Mouse (Mus musculus) hematopoietic stem cell, adult 5-6 weeks (primary cell): Measurements from ENCODE around the gene Zfp683. TPM values are rescaled to one million over a fixed set of nuclear protein-coding genes. Genes with fewer than 3 reads are reported as not detected.

ENCODE experiments used
- ATAC-seq, 2 experiments: fragments of 125-278 bp in 1 of 2; replicated peaks in 1 of 2; 2 replicates each; pipeline ENCODE4 v1.8.0; 2016 to 2017; ENCODE audit warnings: inconsistent platforms in 2 of 2, mild to moderate bottlenecking in 2 of 2, moderate number of reproducible peaks in 2 of 2, low read depth in 1 of 2, moderate TSS enrichment in 1 of 2; ENCODE audit not compliant: low FRiP score in 2 of 2, poor library complexity in 2 of 2, severe bottlenecking in 2 of 2, insufficient read depth in 1 of 2, low TSS enrichment in 1 of 2
- total RNA-seq: library from RNA; stranded (forward); fragments of 172-1452, 232-1000 nt; gene quantifications from 2 replicates; pipeline ENCODE4 v1.2.3, GENCODE M21; 2017

Gene Zfp683
- total RNA-seq, 1 experiment from 2014 or later, result not detected

DNA sequence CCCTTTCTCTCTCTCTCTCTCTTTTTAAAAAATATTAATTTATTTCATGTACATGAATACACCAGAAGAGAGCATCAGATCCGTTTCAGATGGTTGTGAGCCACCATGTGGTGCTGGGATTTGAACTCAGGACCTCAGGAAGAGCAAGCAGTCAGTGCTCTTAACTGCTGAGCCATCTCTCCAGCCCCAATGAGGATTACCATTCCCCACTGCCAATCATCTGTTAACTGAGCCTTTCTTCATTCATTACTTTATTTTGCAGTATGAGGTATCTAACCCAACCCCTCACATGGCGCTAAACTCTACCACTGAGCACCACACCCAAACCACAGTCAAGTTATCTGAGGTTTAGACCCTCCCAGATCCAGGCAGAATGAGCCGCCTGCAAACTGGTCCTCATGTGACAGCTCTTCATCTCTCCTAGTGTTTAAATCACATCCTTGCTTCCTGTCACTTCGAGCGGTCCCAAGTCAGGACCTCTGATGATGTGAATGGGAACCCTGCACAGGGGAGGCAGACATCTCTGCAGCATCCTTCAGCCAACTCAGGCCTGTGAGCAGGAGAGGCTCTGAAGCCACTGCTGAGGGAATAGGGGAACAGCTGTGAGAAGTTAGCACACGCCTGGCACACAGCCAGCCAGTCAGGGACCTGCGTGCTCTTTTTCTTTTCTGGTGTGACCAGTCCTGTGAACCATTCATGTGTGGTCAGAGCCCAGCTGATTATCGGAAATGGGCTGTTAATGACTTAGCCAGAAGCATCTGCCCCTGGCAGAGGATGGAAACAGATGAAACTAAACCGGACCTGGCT, 12.1 kb upstream of the Zfp683 start:
- peak; percentile 71 to 73 for ATAC-seq

DNA sequence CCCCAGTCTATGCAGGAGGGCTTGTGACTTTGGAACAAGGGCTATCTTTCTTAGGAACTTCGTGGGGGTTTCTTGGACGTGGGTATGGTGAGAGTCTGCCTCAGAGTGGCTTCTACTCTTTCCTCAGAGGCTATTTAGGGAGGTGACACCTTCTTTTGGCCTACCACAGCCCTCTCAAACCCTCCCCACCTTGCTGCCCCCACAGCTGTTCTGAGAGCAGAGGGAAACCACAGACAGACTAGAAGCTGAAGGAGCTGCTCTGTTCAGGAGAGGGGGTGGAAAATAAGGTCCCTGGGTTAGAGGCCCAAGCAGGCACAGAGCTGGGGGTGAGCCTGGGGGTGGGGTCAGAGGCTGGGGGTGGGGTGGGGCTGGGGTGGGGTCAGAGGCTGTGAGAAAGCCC, 10.6 kb upstream of the Zfp683 start:
- peak; percentile 59 to 60; a peak in 3 of 4 replicates for ATAC-seq

DNA sequence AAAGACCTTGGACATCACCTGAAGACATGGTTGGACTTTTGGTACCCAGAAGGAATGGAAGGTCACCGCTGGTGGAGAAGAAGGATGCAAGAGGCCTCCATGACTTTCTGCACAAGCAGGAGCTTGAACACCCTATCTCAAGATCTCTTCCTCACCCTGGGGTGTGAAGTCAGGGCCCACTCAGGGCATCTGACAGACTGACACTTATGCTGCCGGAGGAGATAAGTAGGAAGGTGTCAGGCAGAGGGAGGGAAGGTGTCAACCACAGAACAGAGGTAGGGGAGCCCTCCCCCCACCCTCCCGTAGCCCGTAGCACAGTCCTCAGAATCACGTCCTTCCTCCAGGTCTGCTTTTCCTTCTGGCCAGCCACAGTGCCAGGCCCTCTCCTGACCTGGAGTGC, 6.0 kb upstream of the Zfp683 start:
- no peak for ATAC-seq

DNA sequence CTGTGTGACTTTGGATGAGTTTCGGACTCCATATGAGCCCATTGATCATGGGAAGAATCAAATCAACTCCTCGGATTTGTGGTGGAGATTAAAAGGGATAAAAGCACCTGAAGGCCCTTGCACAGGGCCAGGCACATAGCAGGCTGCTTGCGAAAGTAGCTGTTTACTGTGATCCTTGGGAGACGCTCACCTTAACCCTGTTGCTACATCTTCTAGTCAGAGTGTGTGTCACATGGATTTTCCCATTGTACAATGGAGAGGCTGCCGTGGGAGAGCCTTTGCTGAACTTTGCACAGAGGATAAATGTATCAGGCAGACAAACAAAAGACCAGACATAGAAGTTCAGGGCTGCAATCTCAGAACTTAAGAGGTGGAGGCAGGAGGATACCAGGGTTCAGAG, 1.7 kb upstream of the Zfp683 start:
- no peak for ATAC-seq

DNA sequence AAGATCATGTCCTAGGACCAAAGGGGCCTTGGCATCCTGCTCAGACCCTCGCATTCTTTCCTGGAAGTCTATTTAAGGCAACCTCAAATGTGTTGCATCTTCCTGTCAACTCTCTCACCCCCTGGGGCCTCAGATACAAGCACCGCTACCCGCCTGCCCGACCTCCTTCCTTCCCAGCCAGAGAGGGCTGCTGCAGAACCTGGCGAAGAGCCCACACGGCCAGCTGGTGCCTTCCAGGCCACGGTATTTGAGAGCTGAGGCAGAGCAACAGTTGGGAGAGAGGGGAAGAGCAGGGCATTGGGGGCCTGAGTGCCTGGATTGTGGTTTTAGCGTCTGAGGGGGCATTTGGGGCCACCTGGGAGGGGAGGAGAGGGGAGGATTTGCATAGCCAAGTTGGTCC, 1.1 kb upstream of the Zfp683 start:
- peak; percentile 83 to 89 for ATAC-seq

DNA sequence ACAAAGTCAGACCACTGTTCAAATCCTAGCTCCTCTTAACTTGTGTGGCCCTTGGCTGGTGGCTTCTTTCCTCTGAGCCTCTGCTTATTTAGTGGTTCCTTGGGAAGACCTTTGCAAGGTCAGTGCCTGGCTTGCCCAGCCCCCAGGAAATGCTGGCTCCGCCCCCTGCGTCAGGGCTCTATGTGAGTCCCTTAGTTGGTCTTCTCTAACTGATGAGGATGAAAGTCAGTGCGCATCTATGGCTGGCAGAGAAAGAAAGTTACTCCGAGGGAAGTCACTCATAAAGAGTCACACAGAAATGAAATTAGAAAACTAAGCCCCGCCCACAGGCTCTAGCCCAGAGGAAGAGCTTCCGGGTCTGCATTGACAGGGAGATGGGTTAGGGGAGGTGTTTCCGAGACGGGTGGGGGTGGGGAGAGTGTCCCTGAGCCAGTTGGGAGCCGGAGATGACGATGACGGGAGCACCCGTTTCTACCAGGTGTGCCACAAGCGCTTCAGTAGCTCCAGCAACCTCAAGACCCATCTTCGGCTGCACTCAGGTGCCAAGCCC, 4.6 kb downstream of the Zfp683 start:
- ATAC-seq, result no peak

DNA sequence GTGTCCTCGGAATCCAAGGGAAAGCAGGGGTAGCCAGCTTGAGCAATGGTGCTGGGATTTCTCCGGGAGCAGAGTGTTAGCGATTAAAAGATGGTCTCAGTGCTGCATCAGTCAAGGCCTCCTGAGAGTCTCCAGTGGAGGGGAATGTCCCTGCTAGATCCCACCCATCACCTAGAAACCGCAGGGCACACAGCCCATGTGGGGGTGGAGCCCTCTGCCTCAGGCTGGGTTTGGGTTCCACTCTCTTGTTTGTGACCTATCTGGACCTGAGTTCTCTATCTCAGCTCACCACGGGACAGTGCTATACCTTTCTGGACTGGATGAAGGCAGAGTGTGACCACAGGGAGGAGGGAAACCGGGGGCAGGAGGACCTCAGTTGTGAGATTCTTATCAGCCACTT, 5.3 kb downstream of the Zfp683 start:
- no peak for ATAC-seq

DNA sequence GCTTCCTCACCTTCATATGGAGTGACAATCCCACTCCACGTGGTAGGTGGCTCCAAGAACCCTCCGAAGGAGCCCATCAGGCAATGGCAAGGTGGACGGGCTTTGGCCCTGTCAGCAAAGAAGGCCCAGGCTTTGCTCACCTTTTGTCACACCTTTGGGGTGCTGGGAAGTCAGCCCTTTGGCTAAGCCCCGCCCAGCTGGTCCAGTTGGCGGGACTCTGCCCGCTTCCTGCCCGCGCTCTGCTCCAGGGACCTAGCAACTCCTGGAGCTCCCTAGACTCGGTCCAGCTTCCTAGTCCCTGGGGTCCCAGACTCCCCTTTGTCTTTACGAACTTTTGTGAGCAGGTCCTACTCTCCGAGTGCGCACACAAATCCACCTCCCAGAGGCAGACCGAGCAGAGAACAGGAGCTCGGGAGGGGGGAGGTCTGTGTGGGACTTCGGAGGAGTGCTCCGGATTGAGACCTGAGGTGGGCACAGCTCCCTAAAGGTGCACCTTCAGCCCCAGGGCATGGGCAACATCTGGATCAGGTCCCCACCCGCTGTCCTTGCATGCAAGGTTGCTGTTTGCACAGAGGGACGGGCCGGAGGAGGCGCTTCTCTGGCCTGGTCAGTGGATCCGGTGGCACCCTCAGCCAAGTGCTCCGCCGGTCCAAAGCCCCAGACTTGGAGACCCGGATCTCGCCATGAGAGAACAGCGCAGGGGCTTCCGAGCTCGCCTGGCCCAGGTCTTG, 6.7 kb downstream of the Zfp683 start, which contains the start of gene Crybg2:
TSS of gene Crybg2 (plus strand) at position 681 of the 731 bp plus-strand sequence.
- ATAC-seq, result no peak

DNA sequence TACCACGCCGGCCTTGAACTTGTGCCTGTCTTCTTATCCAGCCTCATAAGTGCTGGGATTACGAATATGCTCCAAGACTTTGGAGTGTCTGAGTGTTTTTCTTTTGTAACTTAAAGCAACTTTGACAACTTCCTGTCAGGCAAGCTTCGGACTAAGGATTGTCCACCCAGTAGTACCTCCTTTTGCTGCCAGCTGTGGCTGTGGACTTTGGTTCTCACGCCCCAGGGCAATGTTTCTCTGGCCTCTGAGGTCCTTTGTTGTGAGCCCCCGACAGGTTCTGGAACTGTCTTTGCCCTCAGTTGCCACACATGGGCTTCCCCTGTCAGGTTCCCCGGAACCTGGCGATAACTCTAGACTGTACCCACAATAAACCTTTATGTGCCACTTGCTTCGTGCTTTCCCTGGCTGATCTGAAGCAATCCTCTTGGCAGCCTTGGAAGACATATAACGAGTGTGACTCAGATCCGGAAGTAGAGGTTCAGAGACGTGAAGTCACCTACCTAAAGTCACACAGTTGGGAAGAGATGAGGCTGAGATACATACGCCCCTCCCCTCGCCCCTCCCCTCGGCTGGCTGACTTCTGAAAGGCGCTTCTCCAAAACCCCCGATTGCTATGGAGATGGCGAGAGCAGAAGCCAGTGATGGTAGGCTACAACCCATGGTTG, 7.7 kb downstream of the Zfp683 start:
- no peak for ATAC-seq

DNA sequence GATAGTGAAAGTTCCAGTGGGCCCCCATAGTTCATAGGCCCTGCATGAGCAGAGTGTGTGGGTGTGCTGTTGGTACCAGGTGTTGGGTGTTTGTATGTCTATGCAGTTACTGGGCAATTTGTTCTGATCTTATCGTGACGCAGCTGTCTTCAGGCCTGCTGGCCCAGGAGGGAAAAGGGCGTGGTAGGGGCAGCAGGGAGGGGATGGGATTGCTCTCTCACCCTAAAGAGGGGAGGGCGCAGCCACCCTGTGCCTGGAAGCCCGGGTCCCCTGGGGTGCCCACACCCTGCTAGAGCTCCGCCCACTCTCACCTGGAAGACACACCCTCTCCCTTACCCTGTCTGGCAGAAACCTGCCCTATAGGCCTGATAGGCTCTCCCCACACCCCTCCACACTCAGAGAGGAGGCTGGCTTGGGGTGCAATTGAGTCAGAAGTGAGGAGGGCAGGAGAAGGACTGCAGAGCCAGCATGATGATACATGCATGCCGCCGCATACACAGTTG, 8.4 kb downstream of the Zfp683 start:
- no peak for ATAC-seq

DNA sequence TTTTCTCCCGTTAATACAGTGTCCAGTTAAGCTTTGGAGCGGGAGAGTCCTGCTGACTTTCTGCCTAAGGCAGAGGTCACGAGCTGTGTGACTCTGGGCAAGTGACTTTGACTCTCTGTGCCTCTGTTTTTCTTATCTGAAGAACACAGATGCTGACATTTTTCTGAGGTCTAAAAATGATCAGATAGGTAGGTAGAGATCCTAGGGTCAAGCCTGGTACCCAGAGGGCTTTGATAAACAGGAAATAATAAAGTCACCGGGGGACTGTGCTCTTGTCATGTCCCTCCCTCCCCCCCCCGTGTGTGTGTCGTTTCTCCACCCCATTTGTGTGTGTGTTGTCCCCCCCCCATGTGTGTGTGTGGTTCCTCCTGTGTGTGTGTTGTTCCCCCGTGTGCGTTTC, 8.9 kb downstream of the Zfp683 start:
- no peak for ATAC-seq

DNA sequence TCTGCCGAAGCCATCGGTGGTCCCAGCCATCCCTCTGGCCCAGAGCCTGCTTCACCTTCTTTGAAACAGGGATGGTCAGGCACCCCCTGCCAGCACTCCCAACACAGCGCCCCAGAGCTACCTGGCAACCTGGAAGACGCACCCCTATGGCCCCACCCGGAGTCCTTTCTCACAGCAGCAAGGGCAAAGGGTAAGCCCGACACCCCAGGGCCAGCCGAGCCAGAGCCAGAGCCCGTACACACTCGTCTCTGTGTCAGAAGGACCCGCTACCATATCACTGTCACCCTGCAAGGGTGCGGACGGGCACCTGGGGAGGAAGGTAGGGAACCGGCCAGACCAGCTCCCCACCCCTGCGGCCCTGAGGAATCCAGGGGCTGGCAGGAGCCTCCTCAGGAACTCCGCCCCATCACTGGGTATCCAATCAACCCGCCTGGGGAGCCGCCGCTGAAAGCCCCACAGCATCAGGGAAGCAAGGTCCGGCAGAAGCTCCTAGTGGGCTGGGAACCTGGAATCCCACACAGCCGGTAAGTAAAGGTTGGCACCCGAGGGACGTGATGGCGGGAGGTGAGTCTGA, 11.9 kb downstream of the Zfp683 start:
- ATAC-seq, result no peak

DNA sequence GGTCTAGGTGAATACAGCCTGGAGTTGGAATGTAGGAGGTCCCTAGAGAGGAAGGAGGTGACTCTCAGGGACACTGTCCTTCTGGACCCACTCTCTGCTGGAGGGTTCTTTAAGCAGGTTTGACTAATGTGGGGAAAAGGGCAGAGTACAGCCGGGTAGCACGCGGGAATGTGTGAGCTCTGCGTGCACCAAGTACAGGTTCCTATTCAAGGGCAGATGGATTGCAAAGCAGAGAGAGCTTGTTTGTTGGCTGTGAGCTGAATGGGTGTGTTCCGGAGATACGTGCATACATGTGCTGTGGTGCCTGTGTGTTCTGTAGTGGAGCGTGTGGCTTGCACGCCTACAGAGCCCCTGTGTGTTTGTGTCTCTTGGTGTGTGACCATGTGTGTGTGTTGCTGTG, 13.7 kb downstream of the Zfp683 start:
- ATAC-seq, result no peak

DNA sequence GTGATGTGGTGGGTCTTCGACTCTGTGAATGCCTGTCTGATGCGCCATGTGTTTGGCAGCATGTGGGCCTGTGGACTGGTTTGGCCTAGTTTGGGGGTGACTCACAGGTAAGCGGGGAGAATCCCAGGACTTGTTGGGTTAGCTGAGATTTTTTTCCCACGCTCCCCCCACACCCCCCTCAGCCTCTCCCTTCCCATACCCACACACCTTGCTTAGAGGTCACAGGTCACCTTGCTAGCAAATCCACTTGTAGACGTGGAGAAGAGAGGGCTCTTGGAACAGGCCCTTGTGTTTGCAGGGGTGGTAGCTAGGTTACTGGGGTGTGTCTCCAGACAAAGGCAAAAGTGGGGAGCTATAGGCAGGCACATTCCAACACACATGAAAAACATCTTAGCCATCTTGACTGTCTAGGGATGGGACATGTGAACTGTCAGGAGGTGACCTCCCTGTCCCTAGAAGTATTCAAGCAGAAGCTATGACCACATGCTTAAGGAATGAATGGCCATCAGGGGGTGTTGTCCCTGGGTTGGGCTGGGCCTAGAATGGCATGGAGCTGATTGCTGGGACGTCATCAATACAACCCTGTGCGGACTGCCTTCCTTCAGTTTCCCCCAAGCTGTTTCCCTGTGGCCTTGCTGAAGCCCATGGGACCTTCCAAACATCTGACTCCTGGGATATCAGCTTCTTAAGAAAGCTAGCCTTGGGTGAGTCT, 14.4 kb downstream of the Zfp683 start:
- ATAC-seq, result no peak

DNA sequence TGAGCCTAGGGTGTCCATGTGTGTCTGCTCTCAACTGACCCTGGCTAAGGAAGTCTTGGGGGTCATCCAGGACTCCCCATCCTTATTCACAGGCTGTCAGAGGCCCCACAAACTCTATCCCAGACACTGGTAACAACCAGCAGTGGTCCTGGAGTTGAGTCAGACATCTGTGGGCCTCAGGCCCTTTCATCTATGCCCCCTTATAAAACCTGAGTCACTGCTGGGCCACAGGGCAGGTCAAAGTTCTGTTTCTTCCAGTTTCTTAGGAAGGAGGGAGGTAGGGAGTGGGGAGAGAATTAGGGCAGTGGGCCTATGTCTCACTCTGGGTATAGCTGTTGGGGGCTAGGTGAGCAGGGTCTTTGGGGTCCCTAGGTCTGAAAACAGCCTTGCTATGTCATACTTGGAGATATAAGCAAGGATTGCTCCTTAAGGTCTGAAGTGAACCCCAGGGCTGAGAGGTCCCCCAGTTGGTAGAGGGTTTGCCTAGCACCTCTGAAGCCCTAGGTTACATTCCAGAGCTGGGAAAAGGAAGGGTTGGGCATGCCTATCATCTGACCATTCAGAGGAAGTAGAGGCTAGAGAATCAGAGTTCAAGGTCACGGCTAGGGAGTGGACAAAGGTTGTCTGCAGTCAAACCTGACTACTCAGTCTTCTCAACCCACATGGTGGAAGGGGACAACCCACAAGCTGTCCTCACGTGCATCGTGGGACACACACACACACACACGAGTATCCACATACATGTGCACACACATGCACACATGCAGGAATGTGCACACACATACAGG, 15.3 kb downstream of the Zfp683 start:
- ATAC-seq, result no peak

DNA sequence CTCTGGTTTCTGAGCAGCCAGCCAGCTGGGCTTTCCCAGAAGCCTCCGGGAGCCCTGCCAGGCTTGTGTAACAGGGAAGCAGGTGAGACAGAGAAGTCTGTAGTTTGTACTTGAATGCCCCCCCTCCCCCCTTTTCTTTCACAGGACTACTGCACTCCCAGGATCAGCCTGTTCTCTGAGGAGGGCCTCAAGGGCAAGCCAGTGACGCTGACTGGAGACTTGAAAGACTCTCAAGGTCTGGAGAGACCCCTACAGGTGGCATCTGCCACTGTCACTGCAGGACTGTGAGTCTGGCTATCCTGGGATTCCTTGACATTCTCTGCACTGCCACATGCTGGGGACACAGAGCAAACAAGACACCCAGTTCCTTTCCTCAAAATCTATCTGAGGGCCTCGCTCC, 25.1 kb downstream of the Zfp683 start:
- ATAC-seq, result peak; percentile 47 to 49; a peak in 3 of 4 replicates
